Mouse (Mus musculus): ENCODE data around the gene Aipl1. TPM values are rescaled to one million over a fixed set of nuclear protein-coding genes. Genes with fewer than 3 reads are reported as not detected.

Gene Aipl1
- total and polyA plus RNA-seq, 3 experiments = 0.39 to 0.58 TPM; not detected in 1

GRCm38 (mm10) chr11:72050168-72050894 lies 13.0 kb upstream of the Aipl1 start:
- no peak overlapping the region for H3K4me3 ChIP-seq (ENCODE audit: control insufficient read depth in 1 of 2, insufficient read depth in 1 of 2, low read depth in 2 of 2, low read length in 2 of 2)
- no peak for DNase-seq (ENCODE audit: low read depth, low spot score)
- TF ChIP-seq HCFC1 (IDR thresholded peaks at IDR 0.05; ENCODE audit: low read depth, low read length) (no peak), ZNF384 (IDR thresholded peaks at IDR 0.05; ENCODE audit: low read depth, low read length) (no peak), KAT2A (conservative IDR thresholded peaks at IDR 0.05; ENCODE audit: low read depth, low read length) (no peak), USF1 (IDR thresholded peaks at IDR 0.05; ENCODE audit: low read depth, low read length) (no peak), MAFK (IDR thresholded peaks at IDR 0.05; ENCODE audit: borderline replicate concordance, low read depth, low read length) (no peak), TBP (IDR thresholded peaks at IDR 0.05; ENCODE audit: low read depth, low read length) (no peak), USF2 (IDR thresholded peaks at IDR 0.05; ENCODE audit: borderline replicate concordance in 1 of 2, insufficient read depth in 1 of 2, low read depth in 1 of 2, low read length in 2 of 2) (no peak), CHD2 (IDR thresholded peaks at IDR 0.05; ENCODE audit: low read length) (no peak), POLR2A (IDR thresholded peaks at IDR 0.05; ENCODE audit: control insufficient read depth in 1 of 2, insufficient read depth in 1 of 2, low read depth in 1 of 2, low read length in 2 of 2, poor library complexity in 1 of 2) (no peak), TCF12 (IDR thresholded peaks at IDR 0.05; ENCODE audit: low read depth, low read length) (no peak), JUND (IDR thresholded peaks at IDR 0.05; ENCODE audit: low read depth, low read length) (no peak), POLR2AphosphoS2 (IDR thresholded peaks at IDR 0.05; ENCODE audit: low read length) (no peak), E2F4 (IDR thresholded peaks at IDR 0.05; ENCODE audit: borderline replicate concordance, low read depth, low read length) (no peak)
- no peak overlapping the region for H3K27ac ChIP-seq (ENCODE audit: control insufficient read depth, low read depth, low read length)
- H3K36me3 ChIP-seq (ENCODE audit: control insufficient read depth in 1 of 2, insufficient read depth in 2 of 2, low read length in 2 of 2) = no peaks in the 10 kb centered on the region
- no peaks in the 10 kb centered on the region for H3K4me1 ChIP-seq (ENCODE audit: control insufficient read depth in 1 of 2, insufficient read depth in 2 of 2, low read length in 2 of 2)
- H3K9ac ChIP-seq (ENCODE audit: control insufficient read depth, low read depth, low read length, poor library complexity, severe bottlenecking) = no peak overlapping the region
- no peaks in the 10 kb centered on the region for H3K27me3 ChIP-seq (ENCODE audit: control insufficient read depth in 1 of 2, insufficient read depth in 2 of 2, low read length in 2 of 2)
- no peaks in the 10 kb centered on the region for H3K79me2 ChIP-seq (ENCODE audit: control insufficient read depth, insufficient read depth, low read length, poor library complexity)
- H3K9me3 ChIP-seq (replicated peaks; ENCODE audit: insufficient read depth, low read length) = no peaks in the 10 kb centered on the region

GRCm38 (mm10) chr11:72049171-72049759 lies 12.0 kb upstream of the Aipl1 start:
- Histone ChIP-seq H3K9me3 (replicated peaks; ENCODE audit: insufficient read depth, low read length) (no peaks in the 10 kb centered on the region), H3K27ac (ENCODE audit: control insufficient read depth, low read depth, low read length) (no peak overlapping the region), H3K9ac (ENCODE audit: control insufficient read depth, low read depth, low read length, poor library complexity, severe bottlenecking) (no peak overlapping the region), H3K4me1 (ENCODE audit: control insufficient read depth in 1 of 2, insufficient read depth in 2 of 2, low read length in 2 of 2) (no peaks in the 10 kb centered on the region), H3K27me3 (ENCODE audit: control insufficient read depth in 1 of 2, insufficient read depth in 2 of 2, low read length in 2 of 2) (no peaks in the 10 kb centered on the region), H3K36me3 (ENCODE audit: control insufficient read depth in 1 of 2, insufficient read depth in 2 of 2, low read length in 2 of 2) (no peaks in the 10 kb centered on the region), H3K4me3 (ENCODE audit: control insufficient read depth in 1 of 2, insufficient read depth in 1 of 2, low read depth in 2 of 2, low read length in 2 of 2) (no peak overlapping the region), H3K79me2 (ENCODE audit: control insufficient read depth, insufficient read depth, low read length, poor library complexity) (no peaks in the 10 kb centered on the region)
- no peak for DNase-seq (ENCODE audit: low read depth, low spot score)
- TF ChIP-seq TAL1 (IDR thresholded peaks at IDR 0.05; ENCODE audit: low read length) = no peak
- TF ChIP-seq GABPA (IDR thresholded peaks at IDR 0.05; ENCODE audit: low read depth, low read length) = no peak
- TF ChIP-seq POLR2AphosphoS2 (IDR thresholded peaks at IDR 0.05; ENCODE audit: low read length) = 0 out of 2 replicates have a peak, but pooled peaks have one; percentile 11
- TF ChIP-seq EP300 (IDR thresholded peaks at IDR 0.05; ENCODE audit: low read depth in 1 of 2, low read length in 2 of 2) = no peak
- no peak for TF ChIP-seq JUND (IDR thresholded peaks at IDR 0.05; ENCODE audit: low read depth, low read length)
